Mouse (Mus musculus): ENCODE measurements around the gene Sgpp1.
"Not testable (repeated sequence)": the region's sequence is repeated elsewhere in the genome, so short reads cannot be mapped to it uniquely, and the experiment has no call there.

The Sgpp1 gene

GRCm38 (mm10) chr12:75733331-75734070 is 2.0 kb downstream of the Sgpp1 start:
- intact Hi-C loops (cut with DNase I) = no loop called here

- intact Hi-C loops (cut with DNase I) = no loop called here
Measured at GRCm38 (mm10) chr12:75731927-75732443, 3.5 kb downstream of the Sgpp1 start.

- intact Hi-C loops (cut with DNase I) = no loop called here
Measured at GRCm38 (mm10) chr12:75731508-75731907, 4.0 kb downstream of the Sgpp1 start.

- intact Hi-C loops (cut with DNase I) = no loop called here
Measured at GRCm38 (mm10) chr12:75730458-75730857, 5.1 kb downstream of the Sgpp1 start.

- intact Hi-C loops (cut with DNase I) = no loop called here
Measured at GRCm38 (mm10) chr12:75729876-75730275, 5.7 kb downstream of the Sgpp1 start.

GRCm38 (mm10) chr12:75727333-75728125 is 8.0 kb downstream of the Sgpp1 start:
- intact Hi-C loops (cut with DNase I) = no loop called here

- intact Hi-C loops (cut with DNase I) = no loop called here
Measured at GRCm38 (mm10) chr12:75726349-75726861, 9.1 kb downstream of the Sgpp1 start.

- intact Hi-C loops (cut with DNase I) = loop anchor here (5.0 kb wide), 2 partner anchors 37 to 43 kb away; no protein-coding TSS in a partner anchor
Measured at GRCm38 (mm10) chr12:75724621-75725324, 10.8 kb downstream of the Sgpp1 start.

GRCm38 (mm10) chr12:75723839-75724463 is 11.6 kb downstream of the Sgpp1 start:
- intact Hi-C loops (cut with DNase I) = loop anchor here (5.0 kb wide), 2 partner anchors 37 to 43 kb away; no protein-coding TSS in a partner anchor

- intact Hi-C loops (cut with DNase I) = loop anchor here (5.0 kb wide), 2 partner anchors 35 to 45 kb away; no protein-coding TSS in a partner anchor
Measured at GRCm38 (mm10) chr12:75721941-75722340, 13.6 kb downstream of the Sgpp1 start.

GRCm38 (mm10) chr12:75721006-75721405 is 14.5 kb downstream of the Sgpp1 start:
- intact Hi-C loops (cut with DNase I) = loop anchor here (5.0 kb wide), 2 partner anchors 34 to 46 kb away; no protein-coding TSS in a partner anchor

- intact Hi-C loops (cut with DNase I) = no loop called here
Measured at GRCm38 (mm10) chr12:75713596-75713995, 21.9 kb downstream of the Sgpp1 start.

- intact Hi-C loops (cut with DNase I) = not testable (repeated sequence)
Measured at GRCm38 (mm10) chr12:75712905-75713304, 22.6 kb downstream of the Sgpp1 start.

GRCm38 (mm10) chr12:75710596-75711376 is 24.7 kb downstream of the Sgpp1 start:
- intact Hi-C loops (cut with DNase I) = no loop called here

- intact Hi-C loops (cut with DNase I) = no loop called here
Measured at GRCm38 (mm10) chr12:75709506-75709905, 26.0 kb downstream of the Sgpp1 start.

- intact Hi-C loops (cut with DNase I) = no loop called here
Measured at GRCm38 (mm10) chr12:75706670-75707069, 28.9 kb downstream of the Sgpp1 start.

- intact Hi-C loops (cut with DNase I) = no loop called here
Measured at GRCm38 (mm10) chr12:75702739-75703122, 32.8 kb downstream of the Sgpp1 start.

GRCm38 (mm10) chr12:75702084-75702738 is 33.3 kb downstream of the Sgpp1 start:
- intact Hi-C loops (cut with DNase I) = no loop called here

All from adrenal gland (tissue).